Mouse (Mus musculus): ENCODE data around the gene Stk11. TPM values are rescaled to one million over a fixed set of nuclear protein-coding genes. Genes with fewer than 3 reads are reported as not detected.
A peak's percentile ranks its signal among the peaks of the same experiment; 100 is the strongest.

Gene Stk11
- polyA plus RNA-seq, 1 experiment = 70.3 TPM

GRCm38 (mm10) chr10:80105460-80105859 is 10.1 kb upstream of the Stk11 start, which contains the start of gene Sbno2:
Gene Sbno2, minus strand, starts transcription at chr10:80105571.
- TF ChIP-seq POLR2A (IDR thresholded peaks at IDR 0.05; ENCODE audit: insufficient read depth, low read length) (no peak), CTCF (IDR thresholded peaks at IDR 0.05; ENCODE audit: low read depth, low read length) (no peak)
- Histone ChIP-seq H3K27ac (ENCODE audit: insufficient read depth, low read length) (peak within 1 kb of the TSS; percentile 12; the same call in 1 of the 2 replicates), H3K9ac (ENCODE audit: low read depth, poor library complexity, severe bottlenecking) (peak within 1 kb of the TSS; percentile 35; the same call in 1 of the 2 replicates), H3K4me3 (ENCODE audit: low read depth, low read length) (peak within 1 kb of the TSS; percentile 1), H3K36me3 (ENCODE audit: control insufficient read depth, insufficient read depth, low read length, poor library complexity, severe bottlenecking) (no peaks in the 10 kb centered on the region), H3K27me3 (ENCODE audit: control insufficient read depth, insufficient read depth, low read length, poor library complexity, severe bottlenecking) (no peaks in the 10 kb centered on the region), H3K4me1 (ENCODE audit: control insufficient read depth, insufficient read depth, low read length) (peaks cover 7% of the 10 kb centered on the region), H3K9me3 (replicated peaks; ENCODE audit: control insufficient read depth, insufficient read depth, low read length, poor library complexity, severe bottlenecking) (no peaks in the 10 kb centered on the region)

GRCm38 (mm10) chr10:80105926-80106325 is 9.7 kb upstream of the Stk11 start:
- Histone ChIP-seq H3K27ac (ENCODE audit: insufficient read depth, low read length) (peak overlapping the region; percentile 12; the same call in 1 of the 2 replicates), H3K4me3 (ENCODE audit: low read depth, low read length) (peak overlapping the region; percentile 1; the same call in 1 of the 2 replicates), H3K9ac (ENCODE audit: low read depth, poor library complexity, severe bottlenecking) (peak overlapping the region; percentile 35; the same call in 1 of the 2 replicates), H3K9me3 (replicated peaks; ENCODE audit: control insufficient read depth, insufficient read depth, low read length, poor library complexity, severe bottlenecking) (no peaks in the 10 kb centered on the region), H3K4me1 (ENCODE audit: control insufficient read depth, insufficient read depth, low read length) (peaks cover 7% of the 10 kb centered on the region), H3K36me3 (ENCODE audit: control insufficient read depth, insufficient read depth, low read length, poor library complexity, severe bottlenecking) (no peaks in the 10 kb centered on the region), H3K27me3 (ENCODE audit: control insufficient read depth, insufficient read depth, low read length, poor library complexity, severe bottlenecking) (no peaks in the 10 kb centered on the region)
- no peak for TF ChIP-seq EP300 (IDR thresholded peaks at IDR 0.05; ENCODE audit: insufficient read depth, low read depth, low read length)
- no peak for TF ChIP-seq POLR2A (IDR thresholded peaks at IDR 0.05; ENCODE audit: insufficient read depth, low read length)
- no peak for TF ChIP-seq CTCF (IDR thresholded peaks at IDR 0.05; ENCODE audit: low read depth, low read length)

- no peak for TF ChIP-seq EP300 (IDR thresholded peaks at IDR 0.05; ENCODE audit: insufficient read depth, low read depth, low read length)
- no peak for TF ChIP-seq POLR2A (IDR thresholded peaks at IDR 0.05; ENCODE audit: insufficient read depth, low read length)
- TF ChIP-seq CTCF (IDR thresholded peaks at IDR 0.05; ENCODE audit: low read depth, low read length) = no peak
- H3K27ac ChIP-seq (ENCODE audit: insufficient read depth, low read length) = no peak overlapping the region
- H3K4me3 ChIP-seq (ENCODE audit: low read depth, low read length) = no peak overlapping the region
- no peak overlapping the region for H3K9ac ChIP-seq (ENCODE audit: low read depth, poor library complexity, severe bottlenecking)
- no peaks in the 10 kb centered on the region for H3K36me3 ChIP-seq (ENCODE audit: control insufficient read depth, insufficient read depth, low read length, poor library complexity, severe bottlenecking)
- H3K4me1 ChIP-seq (ENCODE audit: control insufficient read depth, insufficient read depth, low read length) = peaks cover 6% of the 10 kb centered on the region
- H3K9me3 ChIP-seq (replicated peaks; ENCODE audit: control insufficient read depth, insufficient read depth, low read length, poor library complexity, severe bottlenecking) = no peaks in the 10 kb centered on the region
- H3K27me3 ChIP-seq (ENCODE audit: control insufficient read depth, insufficient read depth, low read length, poor library complexity, severe bottlenecking) = no peaks in the 10 kb centered on the region
Measured at GRCm38 (mm10) chr10:80107678-80108077, 7.9 kb upstream of the Stk11 start.

GRCm38 (mm10) chr10:80114341-80115284 is 990 bp upstream of the Stk11 start:
- no peak for TF ChIP-seq EP300 (IDR thresholded peaks at IDR 0.05; ENCODE audit: insufficient read depth, low read depth, low read length)
- TF ChIP-seq CTCF (IDR thresholded peaks at IDR 0.05; ENCODE audit: low read depth, low read length) = peak; percentile 94
- Histone ChIP-seq H3K9me3 (replicated peaks; ENCODE audit: control insufficient read depth, insufficient read depth, low read length, poor library complexity, severe bottlenecking) (no peaks in the 10 kb centered on the region), H3K27me3 (ENCODE audit: control insufficient read depth, insufficient read depth, low read length, poor library complexity, severe bottlenecking) (no peaks in the 10 kb centered on the region), H3K27ac (ENCODE audit: insufficient read depth, low read length) (peak overlapping the region; percentile 12), H3K4me3 (ENCODE audit: low read depth, low read length) (peak overlapping the region; percentile 75), H3K9ac (ENCODE audit: low read depth, poor library complexity, severe bottlenecking) (peak overlapping the region; percentile 58), H3K4me1 (ENCODE audit: control insufficient read depth, insufficient read depth, low read length) (peaks cover 6% of the 10 kb centered on the region), H3K36me3 (ENCODE audit: control insufficient read depth, insufficient read depth, low read length, poor library complexity, severe bottlenecking) (peaks cover 7% of the 10 kb centered on the region; the same call in 1 of the 2 replicates)

GRCm38 (mm10) chr10:80115944-80116335 is 337 bp downstream of the Stk11 start:
- Histone ChIP-seq H3K9ac (ENCODE audit: low read depth, poor library complexity, severe bottlenecking) (peak overlapping the region; percentile 98), H3K36me3 (ENCODE audit: control insufficient read depth, insufficient read depth, low read length, poor library complexity, severe bottlenecking) (peaks cover 7% of the 10 kb centered on the region; the same call in 1 of the 2 replicates), H3K27me3 (ENCODE audit: control insufficient read depth, insufficient read depth, low read length, poor library complexity, severe bottlenecking) (no peaks in the 10 kb centered on the region), H3K9me3 (replicated peaks; ENCODE audit: control insufficient read depth, insufficient read depth, low read length, poor library complexity, severe bottlenecking) (no peaks in the 10 kb centered on the region), H3K4me1 (ENCODE audit: control insufficient read depth, insufficient read depth, low read length) (peaks cover 6% of the 10 kb centered on the region), H3K4me3 (ENCODE audit: low read depth, low read length) (peak overlapping the region; percentile 82), H3K27ac (ENCODE audit: insufficient read depth, low read length) (no peak overlapping the region)
- TF ChIP-seq POLR2A (IDR thresholded peaks at IDR 0.05; ENCODE audit: insufficient read depth, low read length) (no peak), CTCF (IDR thresholded peaks at IDR 0.05; ENCODE audit: low read depth, low read length) (no peak), EP300 (IDR thresholded peaks at IDR 0.05; ENCODE audit: insufficient read depth, low read depth, low read length) (no peak)

GRCm38 (mm10) chr10:80116563-80116926 is 942 bp downstream of the Stk11 start:
- Histone ChIP-seq H3K9me3 (replicated peaks; ENCODE audit: control insufficient read depth, insufficient read depth, low read length, poor library complexity, severe bottlenecking) (no peaks in the 10 kb centered on the region), H3K9ac (ENCODE audit: low read depth, poor library complexity, severe bottlenecking) (peak overlapping the region; percentile 98), H3K27ac (ENCODE audit: insufficient read depth, low read length) (no peak overlapping the region), H3K27me3 (ENCODE audit: control insufficient read depth, insufficient read depth, low read length, poor library complexity, severe bottlenecking) (no peaks in the 10 kb centered on the region), H3K4me3 (ENCODE audit: low read depth, low read length) (peak overlapping the region; percentile 82), H3K4me1 (ENCODE audit: control insufficient read depth, insufficient read depth, low read length) (peaks cover 6% of the 10 kb centered on the region), H3K36me3 (ENCODE audit: control insufficient read depth, insufficient read depth, low read length, poor library complexity, severe bottlenecking) (peaks cover 7% of the 10 kb centered on the region; the same call in 1 of the 2 replicates)
- no peak for TF ChIP-seq POLR2A (IDR thresholded peaks at IDR 0.05; ENCODE audit: insufficient read depth, low read length)
- TF ChIP-seq EP300 (IDR thresholded peaks at IDR 0.05; ENCODE audit: insufficient read depth, low read depth, low read length) = no peak
- TF ChIP-seq CTCF (IDR thresholded peaks at IDR 0.05; ENCODE audit: low read depth, low read length) = no peak
